Mouse (Mus musculus) kidney, embryonic 14.5 days (tissue): ENCODE data around the gene Zfp36. TPM values are rescaled to one million over a fixed set of nuclear protein-coding genes. Genes with fewer than 3 reads are reported as not detected.
A peak's percentile ranks its signal among the peaks of the same experiment; 100 is the strongest.
"Not testable (repeated sequence)": the region's sequence is repeated elsewhere in the genome, so short reads cannot be mapped to it uniquely, and the experiment has no call there.

Source experiments
- ATAC-seq: fragments of 200-750 bp; cut with Nextera tagmentation; 2 replicates; pipeline ENCODE4 v1.8.0; 2017; ENCODE audit warnings: moderate number of reproducible peaks, mild to moderate bottlenecking, moderate TSS enrichment, moderate library complexity; ENCODE audit not compliant: low FRiP score, low TSS enrichment
- H3K27ac ChIP-seq: fragments of 300-500 bp; sonication (generic); 2 replicates; pipeline ENCODE4 v1.5.1; 2014; ENCODE audit warnings: low read depth, mild to moderate bottlenecking, low read length, moderate library complexity, mixed read lengths
- H3K27me3 ChIP-seq: fragments of 300-500 bp; sonication (generic); 2 replicates; pipeline ENCODE4 v1.6.1; 2014; ENCODE audit warnings: mild to moderate bottlenecking, low read length; ENCODE audit not compliant: control insufficient read depth, insufficient read depth
- H3K36me3 ChIP-seq: fragments of 300-500 bp; sonication (generic); 2 replicates; pipeline ENCODE4 v1.6.1; 2014; ENCODE audit warnings: low read length, mixed read lengths; ENCODE audit not compliant: control insufficient read depth, insufficient read depth
- H3K4me1 ChIP-seq: fragments of 300-500 bp; sonication (generic); 2 replicates; pipeline ENCODE4 v1.6.1; 2014; ENCODE audit warnings: low read length, mixed read lengths; ENCODE audit not compliant: control insufficient read depth, insufficient read depth
- H3K4me2 ChIP-seq: fragments of 300-500 bp; sonication (generic); replicated peaks from 2 replicates; pipeline ENCODE4 v1.6.1; 2014; ENCODE audit warnings: low read depth, mild to moderate bottlenecking, low read length
- H3K4me3 ChIP-seq: fragments of 300-500 bp; sonication (generic); 2 replicates; pipeline ENCODE4 v1.5.1; 2014; ENCODE audit warnings: mild to moderate bottlenecking, low read length
- H3K9ac ChIP-seq: fragments of 300-500 bp; sonication (generic); 2 replicates; pipeline ENCODE4 v1.6.1; 2014; ENCODE audit warnings: low read depth, mild to moderate bottlenecking, low read length, moderate library complexity
- H3K9me3 ChIP-seq: fragments of 300-500 bp; sonication (generic); 2 replicates; pipeline ENCODE4 v1.6.1; 2016; ENCODE audit warnings: low read length; ENCODE audit not compliant: control insufficient read depth
- WGBS: fragments of 180-500 bp; shearing (Covaris S2); extraction: QIAGEN DNeasy Blood & Tissue Kit; methylation state at CpG from one replicate; pipeline ENCODE4 v1.1.7; 2014; 5-methylcytosine and 5-hydroxymethylcytosine counted together
- polyA plus RNA-seq: library from polyadenylated mRNA; unstranded; fragments of >200 nt; fragmentation: Nextera tagmentation; extraction: Ambion mirVana; gene quantifications from 2 replicates; pipeline ENCODE4 v1.2.1, GENCODE M21; 2014

Gene Zfp36
- polyA plus RNA-seq, 1 experiment from 2014 or later: 10.7 TPM

GRCm38 (mm10) chr7:28401030-28401429 lies 21.0 kb upstream of the Zfp36 start:
- 93% methylated on average over 1 of the region's 1 CpGs for WGBS
- H3K36me3 ChIP-seq: peaks cover 93% of the 10 kb centered on the region

GRCm38 (mm10) chr7:28398696-28399340 lies 18.8 kb upstream of the Zfp36 start:
- Histone ChIP-seq H3K4me3 (no peak overlapping the region), H3K4me2 (no peak overlapping the region), H3K36me3 (peaks cover 82% of the 10 kb centered on the region), H3K27ac (no peak overlapping the region), H3K4me1 (peaks cover under 1% of the 10 kb centered on the region; the same call in 1 of the 2 replicates), H3K27me3 (no peaks in the 10 kb centered on the region), H3K9ac (no peak overlapping the region), H3K9me3 (no peaks in the 10 kb centered on the region)
- no peak for ATAC-seq
- 91% methylated on average over 10 of the region's 10 CpGs for WGBS

More at GRCm38 (mm10) chr7:28401030-28401429, 21.0 kb upstream of the Zfp36 start:
- Histone ChIP-seq H3K27me3 (no peaks in the 10 kb centered on the region), H3K4me2 (no peak overlapping the region), H3K4me3 (no peak overlapping the region), H3K9ac (no peak overlapping the region), H3K9me3 (no peaks in the 10 kb centered on the region), H3K4me1 (no peaks in the 10 kb centered on the region), H3K27ac (no peak overlapping the region)
- ATAC-seq: no peak

- no peak for ATAC-seq
- Histone ChIP-seq H3K9ac (no peak overlapping the region), H3K4me3 (no peak overlapping the region), H3K36me3 (peaks cover 74% of the 10 kb centered on the region), H3K9me3 (no peaks in the 10 kb centered on the region), H3K27ac (no peak overlapping the region), H3K27me3 (no peaks in the 10 kb centered on the region), H3K4me2 (no peak overlapping the region), H3K4me1 (peaks cover 5% of the 10 kb centered on the region; the same call in 1 of the 2 replicates)
- WGBS: 63% methylated on average over 3 of the region's 3 CpGs
Measured at GRCm38 (mm10) chr7:28398000-28398399, 17.9 kb upstream of the Zfp36 start.

- Histone ChIP-seq H3K27ac (no peak overlapping the region), H3K36me3 (peaks cover 53% of the 10 kb centered on the region), H3K4me2 (no peak overlapping the region), H3K4me3 (no peak overlapping the region), H3K4me1 (peaks cover 10% of the 10 kb centered on the region; the same call in 1 of the 2 replicates), H3K9me3 (no peaks in the 10 kb centered on the region), H3K27me3 (no peaks in the 10 kb centered on the region), H3K9ac (no peak overlapping the region)
- no peak for ATAC-seq
- 98% methylated on average over 4 of the region's 4 CpGs for WGBS
Measured at GRCm38 (mm10) chr7:28395425-28395824, 15.4 kb upstream of the Zfp36 start.

- Histone ChIP-seq H3K4me3 (peak overlapping the region; percentile 92), H3K4me1 (peaks cover 10% of the 10 kb centered on the region; the same call in 1 of the 2 replicates), H3K27ac (peak overlapping the region; percentile 65; the same call in 1 of the 2 replicates), H3K27me3 (no peaks in the 10 kb centered on the region), H3K9me3 (no peaks in the 10 kb centered on the region), H3K4me2 (peak overlapping the region; percentile 90), H3K36me3 (peaks cover 51% of the 10 kb centered on the region), H3K9ac (peak overlapping the region; percentile 86)
- no peak for ATAC-seq
- WGBS: 8% methylated on average over 22 of the region's 22 CpGs
Measured at GRCm38 (mm10) chr7:28393272-28393951, 13.4 kb upstream of the Zfp36 start.

- no peaks in the 10 kb centered on the region for H3K27me3 ChIP-seq
- peak within 1 kb of the TSS; percentile 86 for H3K9ac ChIP-seq
- ATAC-seq: peak; percentile 98
- H3K4me3 ChIP-seq: peak within 1 kb of the TSS; percentile 92
- peaks cover 50% of the 10 kb centered on the region for H3K36me3 ChIP-seq
- peak within 1 kb of the TSS; percentile 90 for H3K4me2 ChIP-seq
- H3K27ac ChIP-seq: peak within 1 kb of the TSS; percentile 65; the same call in 1 of the 2 replicates
- H3K9me3 ChIP-seq: no peaks in the 10 kb centered on the region
- WGBS: under 1% methylated on average over 58 of the region's 58 CpGs
- peaks cover 10% of the 10 kb centered on the region; the same call in 1 of the 2 replicates for H3K4me1 ChIP-seq
Measured at GRCm38 (mm10) chr7:28392429-28393271, 12.6 kb upstream of the Zfp36 start, which contains the start of the genes Med29 and Paf1. Gene Med29 (minus strand): TSS chr7:28392708. Gene Paf1 (plus strand): TSS chr7:28392951.

GRCm38 (mm10) chr7:28390331-28390730 lies 10.3 kb upstream of the Zfp36 start:
- H3K9me3 ChIP-seq: no peaks in the 10 kb centered on the region
- H3K9ac ChIP-seq: no peak overlapping the region
- 94% methylated on average over 3 of the region's 3 CpGs for WGBS
- peaks cover 10% of the 10 kb centered on the region; the same call in 1 of the 2 replicates for H3K4me1 ChIP-seq
- H3K4me3 ChIP-seq: no peak overlapping the region
- no peak overlapping the region for H3K27ac ChIP-seq
- H3K4me2 ChIP-seq: no peak overlapping the region
- no peaks in the 10 kb centered on the region for H3K27me3 ChIP-seq
- H3K36me3 ChIP-seq: peaks cover 42% of the 10 kb centered on the region
- no peak for ATAC-seq

GRCm38 (mm10) chr7:28387384-28387783 lies 7.3 kb upstream of the Zfp36 start:
- not testable (repeated sequence) for ATAC-seq, H3K27ac ChIP-seq, H3K4me3 ChIP-seq, H3K9me3 ChIP-seq, H3K9ac ChIP-seq, H3K4me2 ChIP-seq, H3K27me3 ChIP-seq
- peaks cover 38% of the 10 kb centered on the region for H3K36me3 ChIP-seq
- 85% methylated on average over 7 of the region's 7 CpGs for WGBS
- peaks cover 16% of the 10 kb centered on the region for H3K4me1 ChIP-seq
